Mouse (Mus musculus) brain, embryonic 14.5 days (tissue): ENCODE measurements at regions not wholly inside any gene's neighbourhood (a gene's known extent, or its start where the extent isn't known, plus 50 kb on each side); places are given as distances from the start of the nearest gene placed in this dataset.

Experiments
- CTCF ChIP-seq: fragments of 200-500 bp; IDR thresholded peaks from 2 replicates; pipeline ENCODE4 v1.5.1; 2012; ENCODE audit warnings: inconsistent platforms, mild to moderate bottlenecking, moderate library complexity, borderline replicate concordance; ENCODE audit not compliant: insufficient read depth, insufficient read length; ENCODE audit errors: extremely low read depth
- POLR2A ChIP-seq: fragments of 200-500 bp; IDR thresholded peaks from 2 replicates; pipeline ENCODE4 v1.6.1; 2012; ENCODE audit warnings: mild to moderate bottlenecking, inconsistent platforms, borderline replicate concordance; ENCODE audit not compliant: poor library complexity, insufficient read depth, insufficient read length, severe bottlenecking; ENCODE audit errors: extremely low read depth

DNA sequence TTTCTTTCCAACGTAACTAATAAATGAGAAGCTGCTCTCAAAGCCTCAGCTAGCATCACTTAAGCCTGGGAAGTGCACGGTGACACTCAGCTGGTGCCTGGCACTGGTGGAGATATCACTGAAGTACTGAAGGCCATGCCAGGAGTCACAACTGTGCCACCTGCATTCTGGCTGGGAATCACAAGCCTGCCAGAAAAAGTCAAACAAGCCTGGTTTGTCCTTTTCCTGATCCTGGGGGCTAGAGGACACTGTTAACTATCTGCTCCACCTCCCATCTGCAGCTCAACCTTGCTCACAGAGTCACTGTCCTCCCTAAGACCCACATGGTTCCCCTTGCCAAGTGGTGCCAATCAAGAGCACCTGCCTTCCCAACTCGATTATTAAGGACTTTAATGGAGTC, 135.2 kb upstream of the Car8 start:
- TF ChIP-seq CTCF = no peak
- no peak for TF ChIP-seq POLR2A
